Mouse (Mus musculus) cortical plate, adult 2 months (tissue): ENCODE measurements around the gene Serpine1.
"Not testable (repeated sequence)": the region's sequence is repeated elsewhere in the genome, so short reads cannot be mapped to it uniquely, and the experiment has no call there.

Experiments
- CTCF ChIP-seq: fragments of 200-500 bp; IDR thresholded peaks from 2 replicates; pipeline ENCODE4 v1.5.1; 2011; ENCODE audit warnings: mild to moderate bottlenecking, control low read depth, low read length; ENCODE audit not compliant: insufficient read depth; ENCODE audit errors: extremely low read depth
- POLR2A ChIP-seq: fragments of 200-500 bp; IDR thresholded peaks from 2 replicates; pipeline ENCODE4 v1.6.1; 2011; ENCODE audit warnings: mild to moderate bottlenecking, low read length, control low read depth; ENCODE audit not compliant: insufficient read depth; ENCODE audit errors: extremely low read depth

DNA sequence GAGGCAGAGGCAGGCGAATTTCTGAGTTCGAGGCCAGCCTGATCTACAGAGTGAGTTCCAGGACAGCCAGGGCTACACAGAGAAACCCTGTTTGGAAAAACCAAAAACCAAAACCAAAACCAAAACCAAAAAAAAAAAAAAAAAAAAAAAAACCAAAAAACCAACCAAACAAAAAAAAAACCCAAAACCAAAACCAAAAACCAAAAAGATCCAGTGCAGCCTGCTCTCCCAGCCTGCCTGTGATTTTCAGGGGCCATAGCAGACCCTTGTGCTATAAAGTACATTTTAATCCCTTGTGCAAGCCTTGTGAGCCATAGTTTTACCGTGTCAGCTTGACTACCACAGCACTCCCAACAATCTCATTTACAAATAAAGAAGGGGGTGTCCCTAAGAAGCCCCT, 45.9 kb upstream of the Serpine1 start:
- TF ChIP-seq POLR2A, CTCF: not testable (repeated sequence)
